Mouse (Mus musculus) midbrain, embryonic 16.5 days (tissue): Measurements from ENCODE around the gene Gm11555. TPM values are rescaled to one million over a fixed set of nuclear protein-coding genes. Genes with fewer than 3 reads are reported as not detected.
"Not testable (repeated sequence)": the region's sequence is repeated elsewhere in the genome, so short reads cannot be mapped to it uniquely, and the experiment has no call there.

Experiments
- ATAC-seq: fragments of 200-750 bp; cut with Nextera tagmentation; 2 replicates; pipeline ENCODE4 v1.8.0; 2017; ENCODE audit warnings: moderate TSS enrichment
- H3K27ac ChIP-seq: fragments of 300-500 bp; sonication (generic); 2 replicates; pipeline ENCODE4 v1.5.1; 2014; ENCODE audit warnings: mild to moderate bottlenecking, low read length, mixed read lengths
- H3K27me3 ChIP-seq: fragments of 300-500 bp; sonication (generic); 2 replicates; pipeline ENCODE4 v1.6.1; 2014; ENCODE audit warnings: low read depth, low read length, mixed read lengths; ENCODE audit not compliant: control insufficient read depth, insufficient read depth
- H3K36me3 ChIP-seq: fragments of 300-500 bp; sonication (generic); 2 replicates; pipeline ENCODE4 v1.6.1; 2014; ENCODE audit warnings: mild to moderate bottlenecking, low read length, moderate library complexity, mixed read lengths; ENCODE audit not compliant: control insufficient read depth, insufficient read depth
- H3K4me1 ChIP-seq: fragments of 300-500 bp; sonication (generic); 2 replicates; pipeline ENCODE4 v1.6.1; 2014; ENCODE audit warnings: mild to moderate bottlenecking, low read length, mixed read lengths; ENCODE audit not compliant: control insufficient read depth, insufficient read depth
- H3K4me2 ChIP-seq: fragments of 300-500 bp; sonication (generic); 2 replicates; pipeline ENCODE4 v1.6.1; 2014; ENCODE audit warnings: mild to moderate bottlenecking, low read length, mixed read lengths
- H3K4me3 ChIP-seq: fragments of 300-500 bp; sonication (generic); 2 replicates; pipeline ENCODE4 v1.5.1; 2014; ENCODE audit warnings: low read depth, mild to moderate bottlenecking, low read length, moderate library complexity, mixed read lengths
- H3K9ac ChIP-seq: fragments of 300-500 bp; sonication (generic); 2 replicates; pipeline ENCODE4 v1.6.1; 2014; ENCODE audit warnings: low read depth, low read length, mixed read lengths
- H3K9me3 ChIP-seq: fragments of 300-500 bp; sonication (generic); replicated peaks from 2 replicates; pipeline ENCODE4 v1.6.1; 2014; ENCODE audit warnings: mild to moderate bottlenecking, low read length, mixed read lengths; ENCODE audit not compliant: control insufficient read depth, poor library complexity, severe bottlenecking
- WGBS: fragments of 180-500 bp; shearing (Covaris S2); extraction: QIAGEN DNeasy Blood & Tissue Kit; methylation state at CpG from one replicate; pipeline ENCODE4 v1.1.7; 2014; 5-methylcytosine and 5-hydroxymethylcytosine counted together
- polyA plus RNA-seq: library from polyadenylated mRNA; unstranded; fragments of >200 nt; fragmentation: Nextera tagmentation; extraction: Ambion mirVana; gene quantifications from 2 replicates; pipeline ENCODE4 v1.2.1, GENCODE M21; 2015

Gene Gm11555
- polyA plus RNA-seq: not detected in 2 replicates

- Histone ChIP-seq H3K4me2 (no peak within 1 kb of the TSS), H3K9me3 (no peaks in the 10 kb centered on the region), H3K27ac (no peak within 1 kb of the TSS), H3K4me3 (no peak within 1 kb of the TSS), H3K4me1 (no peaks in the 10 kb centered on the region), H3K9ac (no peak within 1 kb of the TSS), H3K27me3 (no peaks in the 10 kb centered on the region), H3K36me3 (no peaks in the 10 kb centered on the region)
- 83% methylated on average over 2 of the region's 2 CpGs for WGBS
- no peak for ATAC-seq
These were observed at the start of gene Gm11555 for GRCm38 (mm10) chr11:99650136-99650535. Gm11555 (minus strand) TSS chr11:99650236.

- H3K4me2 ChIP-seq: no peak within 1 kb of the TSS
- no peaks in the 10 kb centered on the region for H3K9me3 ChIP-seq
- H3K27ac ChIP-seq: no peak within 1 kb of the TSS
- H3K4me3 ChIP-seq: no peak within 1 kb of the TSS
- no peak within 1 kb of the TSS for H3K9ac ChIP-seq
- no peaks in the 10 kb centered on the region for H3K4me1 ChIP-seq
- no peaks in the 10 kb centered on the region for H3K27me3 ChIP-seq
- no peaks in the 10 kb centered on the region for H3K36me3 ChIP-seq
- ATAC-seq: no peak
- 77% methylated on average over 1 of the region's 1 CpGs for WGBS
These were observed 40.4 kb upstream of the Gm11555 start, which contains the start of gene Gm14190 for GRCm38 (mm10) chr11:99690463-99690862. Gm14190 (minus strand) TSS chr11:99690740.

GRCm38 (mm10) chr11:99685235-99685634, 35.2 kb upstream of the Gm11555 start:
- not testable (repeated sequence) for H3K9me3 ChIP-seq, ATAC-seq, H3K27me3 ChIP-seq, H3K4me3 ChIP-seq, H3K27ac ChIP-seq, H3K36me3 ChIP-seq, H3K9ac ChIP-seq, H3K4me2 ChIP-seq, H3K4me1 ChIP-seq
- 78% methylated on average over 1 of the region's 1 CpGs for WGBS

DNA sequence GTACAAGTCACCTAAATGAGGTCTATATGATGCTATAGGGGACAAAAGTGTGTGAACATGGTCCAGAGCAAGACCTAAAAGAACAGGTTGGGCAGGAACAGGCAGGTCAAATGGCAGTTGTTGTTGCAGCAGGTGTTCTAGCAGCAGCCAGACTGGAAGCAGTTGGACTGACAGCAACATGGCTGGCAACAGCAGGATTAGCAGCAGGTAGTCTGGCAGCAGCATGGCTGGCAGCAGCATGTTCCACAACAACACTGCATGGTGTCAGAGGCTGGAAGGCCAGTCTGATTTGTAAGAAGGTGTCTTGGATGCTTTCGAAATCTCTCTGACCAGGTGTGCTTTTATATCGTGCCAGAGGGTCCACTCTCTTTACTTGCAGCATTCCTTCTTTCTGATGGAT, 33.4 kb upstream of the Gm11555 start:
- no peak for ATAC-seq
- H3K36me3 ChIP-seq: no peaks in the 10 kb centered on the region
- no peaks in the 10 kb centered on the region for H3K9me3 ChIP-seq
- no peaks in the 10 kb centered on the region for H3K27me3 ChIP-seq
- H3K4me1 ChIP-seq: no peaks in the 10 kb centered on the region
- H3K9ac ChIP-seq: no peak overlapping the region
- 84% methylated on average over 2 of the region's 2 CpGs for WGBS
- no peak overlapping the region for H3K27ac ChIP-seq
- no peak overlapping the region for H3K4me2 ChIP-seq
- no peak overlapping the region for H3K4me3 ChIP-seq

DNA sequence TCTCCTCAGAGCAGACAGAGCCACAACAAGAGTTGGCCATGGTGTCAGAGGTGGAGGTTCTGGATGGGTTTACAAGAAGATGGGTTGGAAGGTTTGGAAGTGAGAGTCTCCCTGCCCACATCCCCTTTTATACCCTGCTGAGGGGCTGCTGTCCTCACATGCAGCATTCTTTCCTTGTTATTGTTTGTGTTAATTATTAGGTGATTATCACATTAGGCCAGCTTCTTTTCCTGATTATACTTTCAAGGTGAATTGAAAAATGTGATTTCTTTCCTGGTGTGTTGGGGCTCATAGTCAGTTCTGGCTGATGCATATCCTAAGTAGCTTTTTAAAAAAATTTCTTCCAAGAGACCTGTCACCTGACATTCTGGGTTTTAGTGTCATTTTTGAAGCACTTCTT, 15.8 kb upstream of the Gm11555 start, which contains the start of gene Krtap4-6:
Gene Krtap4-6 (minus strand): TSS at position 101 of the 400 bp plus-strand sequence.
- H3K4me2 ChIP-seq: no peak within 1 kb of the TSS
- H3K36me3 ChIP-seq: no peaks in the 10 kb centered on the region
- no peaks in the 10 kb centered on the region for H3K4me1 ChIP-seq
- H3K9me3 ChIP-seq: no peaks in the 10 kb centered on the region
- no peak within 1 kb of the TSS for H3K27ac ChIP-seq
- no peak within 1 kb of the TSS for H3K9ac ChIP-seq
- H3K27me3 ChIP-seq: no peaks in the 10 kb centered on the region
- no peak for ATAC-seq
- no peak within 1 kb of the TSS for H3K4me3 ChIP-seq

DNA sequence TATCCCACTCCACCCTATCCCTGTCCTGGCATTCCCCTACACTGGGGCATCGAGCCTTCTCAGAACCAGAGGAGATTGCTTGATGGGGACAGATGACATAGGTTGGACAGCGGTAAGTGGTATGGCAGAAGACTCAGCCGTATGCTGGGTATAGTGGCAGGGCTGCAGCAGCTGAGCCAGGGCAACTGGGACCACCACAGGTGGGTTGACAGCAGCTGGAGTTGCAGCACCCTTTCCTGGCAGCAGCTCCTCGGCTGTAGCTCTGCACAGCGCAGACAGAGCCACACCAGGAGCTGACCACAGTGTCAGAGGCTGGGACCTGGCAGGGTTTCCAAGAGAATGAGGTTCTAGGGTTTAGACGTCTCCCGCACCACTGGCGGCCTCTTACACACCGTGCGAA, 12.8 kb upstream of the Gm11555 start:
- Histone ChIP-seq H3K4me3 (no peak overlapping the region), H3K4me2 (no peak overlapping the region), H3K9me3 (no peaks in the 10 kb centered on the region), H3K27me3 (no peaks in the 10 kb centered on the region), H3K27ac (no peak overlapping the region), H3K4me1 (no peaks in the 10 kb centered on the region), H3K36me3 (no peaks in the 10 kb centered on the region), H3K9ac (no peak overlapping the region)
- 90% methylated on average over 10 of the region's 10 CpGs for WGBS
- ATAC-seq: no peak

- no peaks in the 10 kb centered on the region for H3K27me3 ChIP-seq
- no peak overlapping the region for H3K9ac ChIP-seq
- no peak overlapping the region for H3K4me3 ChIP-seq
- ATAC-seq: no peak
- no peak overlapping the region for H3K27ac ChIP-seq
- H3K36me3 ChIP-seq: no peaks in the 10 kb centered on the region
- H3K4me1 ChIP-seq: no peaks in the 10 kb centered on the region
- H3K4me2 ChIP-seq: no peak overlapping the region
- H3K9me3 ChIP-seq: no peaks in the 10 kb centered on the region
- WGBS: 87% methylated on average over 4 of the region's 4 CpGs
These were observed 9.2 kb upstream of the Gm11555 start for GRCm38 (mm10) chr11:99659256-99659655.

- not testable (repeated sequence) for H3K4me2 ChIP-seq, H3K27ac ChIP-seq, H3K4me3 ChIP-seq, H3K27me3 ChIP-seq, H3K4me1 ChIP-seq, H3K9me3 ChIP-seq, H3K36me3 ChIP-seq, ATAC-seq, H3K9ac ChIP-seq
- WGBS: 69% methylated on average over 10 of the region's 10 CpGs
These were observed 8.5 kb upstream of the Gm11555 start, which contains the start of gene Gm11563 for GRCm38 (mm10) chr11:99658467-99659010. Gm11563 (minus strand) TSS chr11:99658960.

- no peak overlapping the region for H3K4me2 ChIP-seq
- H3K4me1 ChIP-seq: no peaks in the 10 kb centered on the region
- H3K27me3 ChIP-seq: no peaks in the 10 kb centered on the region
- ATAC-seq: no peak
- no peak overlapping the region for H3K27ac ChIP-seq
- H3K9ac ChIP-seq: no peak overlapping the region
- H3K36me3 ChIP-seq: no peaks in the 10 kb centered on the region
- no peak overlapping the region for H3K4me3 ChIP-seq
- H3K9me3 ChIP-seq: no peaks in the 10 kb centered on the region
- 50% methylated on average over 5 of the region's 5 CpGs for WGBS
These were observed 7.0 kb upstream of the Gm11555 start for GRCm38 (mm10) chr11:99657051-99657450.
